Mouse (Mus musculus): ENCODE measurements around the gene Tap2. TPM values are rescaled to one million over a fixed set of nuclear protein-coding genes. Genes with fewer than 3 reads are reported as not detected.

Tap2 gene
- 1 to 10 TPM; 4.3 to 5.1 TPM for total RNA-seq (2021)
- long read RNA-seq, experiment 1, partial matches to known transcripts, result 1 of 5 reads
- long read RNA-seq, experiment 1, other reads (novel, unspliced or antisense), result 0 of 5 reads
- long read RNA-seq, experiment 2, transcript Tap2-201 (12 exons, 3,442 nt), result major isoform, 5 of 7 reads
- long read RNA-seq, experiment 2, partial matches to known transcripts, result 2 of 7 reads
- long read RNA-seq, experiment 2, other reads (novel, unspliced or antisense), result 0 of 7 reads

GRCm38 (mm10) chr17:34203444-34203843 lies at the start of gene Tap2:
Gene Tap2, plus strand, starts transcription at chr17:34203527.
- no peak for DNase-seq

- DNase-seq, result no peak
These were observed 47.8 kb upstream of the Tap2 start for GRCm38 (mm10) chr17:34155534-34155933.

GRCm38 (mm10) chr17:34164202-34164895 lies 39.0 kb upstream of the Tap2 start:
- DNase-seq, result no peak

GRCm38 (mm10) chr17:34165033-34165730 lies 38.1 kb upstream of the Tap2 start:
- no peak for DNase-seq

- no peak for DNase-seq
These were observed 34.0 kb upstream of the Tap2 start for GRCm38 (mm10) chr17:34169279-34169678.

- no peak for DNase-seq
These were observed 32.8 kb upstream of the Tap2 start for GRCm38 (mm10) chr17:34170487-34170876.

GRCm38 (mm10) chr17:34170877-34171498 lies 32.3 kb upstream of the Tap2 start:
- peak; percentile 38 for DNase-seq

- no peak for DNase-seq
These were observed 30.8 kb upstream of the Tap2 start for GRCm38 (mm10) chr17:34172528-34172927.

- no peak for DNase-seq
These were observed 29.3 kb upstream of the Tap2 start for GRCm38 (mm10) chr17:34174075-34174474.

- no peak for DNase-seq
These were observed 26.1 kb upstream of the Tap2 start for GRCm38 (mm10) chr17:34177179-34177578.

GRCm38 (mm10) chr17:34179019-34179418 lies 24.3 kb upstream of the Tap2 start:
- DNase-seq, result no peak

- no peak for DNase-seq
These were observed 23.1 kb upstream of the Tap2 start for GRCm38 (mm10) chr17:34179913-34180859.

GRCm38 (mm10) chr17:34183564-34184219 lies 19.6 kb upstream of the Tap2 start:
- DNase-seq, result no peak

- DNase-seq, result no peak
These were observed 17.8 kb upstream of the Tap2 start for GRCm38 (mm10) chr17:34185526-34185925.

- DNase-seq, result no peak
These were observed 16.5 kb upstream of the Tap2 start for GRCm38 (mm10) chr17:34186885-34187260.

- peak; percentile 92 for DNase-seq
These were observed 15.9 kb upstream of the Tap2 start, which contains the start of the genes Tap1 and Psmb9 for GRCm38 (mm10) chr17:34187261-34187916. Gene Tap1, plus strand, starts transcription at chr17:34187553. Gene Psmb9, minus strand, starts transcription at chr17:34187764.

- DNase-seq, result no peak
These were observed 15.3 kb upstream of the Tap2 start for GRCm38 (mm10) chr17:34188010-34188409.

- no peak for DNase-seq
These were observed 14.3 kb upstream of the Tap2 start for GRCm38 (mm10) chr17:34188986-34189385.

- no peak for DNase-seq
These were observed 10.5 kb upstream of the Tap2 start for GRCm38 (mm10) chr17:34192852-34193251.

GRCm38 (mm10) chr17:34193468-34193867 lies 9.9 kb upstream of the Tap2 start:
- no peak for DNase-seq
